Mouse (Mus musculus): ENCODE data around the gene Slc10a6.

The Slc10a6 gene

GRCm38 (mm10) chr5:103629111-103629764 is at the start of gene Slc10a6:
TSS of gene Slc10a6 (minus strand) at chr5:103629403.
- no peak for DNase-seq (ENCODE audit: low spot score in 2 of 2)

GRCm38 (mm10) chr5:103678974-103679373 is 49.8 kb upstream of the Slc10a6 start:
- DNase-seq (ENCODE audit: low spot score in 2 of 2): no peak

- DNase-seq (ENCODE audit: low spot score in 2 of 2): no peak
Measured at GRCm38 (mm10) chr5:103677894-103678293, 48.7 kb upstream of the Slc10a6 start.

GRCm38 (mm10) chr5:103676289-103676881 is 47.2 kb upstream of the Slc10a6 start:
- no peak for DNase-seq (ENCODE audit: low spot score in 2 of 2)

GRCm38 (mm10) chr5:103674482-103674881 is 45.3 kb upstream of the Slc10a6 start:
- DNase-seq (ENCODE audit: low spot score in 2 of 2): no peak

GRCm38 (mm10) chr5:103673611-103674010 is 44.4 kb upstream of the Slc10a6 start:
- no peak for DNase-seq (ENCODE audit: low spot score in 2 of 2)

- no peak for DNase-seq (ENCODE audit: low spot score in 2 of 2)
Measured at GRCm38 (mm10) chr5:103671858-103672257, 42.7 kb upstream of the Slc10a6 start.

GRCm38 (mm10) chr5:103665876-103666275 is 36.7 kb upstream of the Slc10a6 start:
- no peak for DNase-seq (ENCODE audit: low spot score in 2 of 2)

- DNase-seq (ENCODE audit: low spot score in 2 of 2): no peak
Measured at GRCm38 (mm10) chr5:103664932-103665331, 35.7 kb upstream of the Slc10a6 start.

GRCm38 (mm10) chr5:103659571-103659970 is 30.4 kb upstream of the Slc10a6 start:
- DNase-seq (ENCODE audit: low spot score in 2 of 2): no peak

- no peak for DNase-seq (ENCODE audit: low spot score in 2 of 2)
Measured at GRCm38 (mm10) chr5:103658921-103659320, 29.7 kb upstream of the Slc10a6 start.

GRCm38 (mm10) chr5:103655346-103656118 is 26.3 kb upstream of the Slc10a6 start, which contains the start of gene 1700016H13Rik:
TSS of gene 1700016H13Rik (minus strand) at chr5:103656010.
- peak; percentile 72 to 88 for DNase-seq (ENCODE audit: low spot score in 2 of 2)

- no peak for DNase-seq (ENCODE audit: low spot score in 2 of 2)
Measured at GRCm38 (mm10) chr5:103654780-103655179, 25.6 kb upstream of the Slc10a6 start.

GRCm38 (mm10) chr5:103654225-103654624 is 25.0 kb upstream of the Slc10a6 start:
- peak in 1 of 2 experiments; percentile 46 for DNase-seq (ENCODE audit: low spot score in 2 of 2)

GRCm38 (mm10) chr5:103647320-103647719 is 18.1 kb upstream of the Slc10a6 start:
- DNase-seq (ENCODE audit: low spot score in 2 of 2): no peak

- no peak for DNase-seq (ENCODE audit: low spot score in 2 of 2)
Measured at GRCm38 (mm10) chr5:103644167-103644566, 15.0 kb upstream of the Slc10a6 start.

GRCm38 (mm10) chr5:103637162-103637561 is 8.0 kb upstream of the Slc10a6 start:
- no peak for DNase-seq (ENCODE audit: low spot score in 2 of 2)

- no peak for DNase-seq (ENCODE audit: low spot score in 2 of 2)
Measured at GRCm38 (mm10) chr5:103629854-103630580, 814 bp upstream of the Slc10a6 start.

GRCm38 (mm10) chr5:103628499-103628898 is 704 bp downstream of the Slc10a6 start:
- no peak for DNase-seq (ENCODE audit: low spot score in 2 of 2)

GRCm38 (mm10) chr5:103624831-103625230 is 4.4 kb downstream of the Slc10a6 start:
- DNase-seq (ENCODE audit: low spot score in 2 of 2): no peak

- no peak for DNase-seq (ENCODE audit: low spot score in 2 of 2)
Measured at GRCm38 (mm10) chr5:103622321-103622720, 6.9 kb downstream of the Slc10a6 start.

Data from spleen, postnatal 4 days (tissue).